Mouse (Mus musculus): ENCODE data around the gene Spata31d1a. TPM values are rescaled to one million over a fixed set of nuclear protein-coding genes. Genes with fewer than 3 reads are reported as not detected.
"Not testable (repeated sequence)": the region's sequence is repeated elsewhere in the genome, so short reads cannot be mapped to it uniquely, and the experiment has no call there.

Gene Spata31d1a
- total and polyA plus RNA-seq, 3 experiments = 0.14 TPM; not detected in 2

DNA sequence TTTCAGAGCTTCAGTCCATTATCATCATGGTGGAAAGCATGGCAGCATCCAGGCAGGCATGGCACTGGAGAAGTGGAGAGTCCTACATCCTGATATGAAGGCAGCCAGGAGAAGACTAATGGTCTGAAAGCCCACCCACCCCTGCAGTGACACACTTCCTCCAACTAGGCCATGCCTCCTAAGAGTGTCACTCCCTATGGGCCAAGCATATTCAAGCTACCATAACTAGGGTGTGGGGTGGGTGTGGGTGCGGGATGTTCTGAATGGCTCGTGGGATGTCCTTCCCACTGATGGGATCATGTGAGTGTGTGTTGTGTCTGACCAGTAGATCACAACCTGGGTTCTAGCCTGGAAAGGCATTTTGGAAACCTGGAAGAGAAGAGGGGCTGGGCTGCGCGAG, 23.8 kb upstream of the Spata31d1a start:
- H3K36me3 ChIP-seq (ENCODE audit: control insufficient read depth, insufficient read depth, low read length) = no peaks in the 10 kb centered on the region
- H3K79me2 ChIP-seq (replicated peaks; ENCODE audit: control insufficient read depth, insufficient read depth, low read length) = no peaks in the 10 kb centered on the region
- 70% methylated on average over 4 of the region's 4 CpGs for WGBS

DNA sequence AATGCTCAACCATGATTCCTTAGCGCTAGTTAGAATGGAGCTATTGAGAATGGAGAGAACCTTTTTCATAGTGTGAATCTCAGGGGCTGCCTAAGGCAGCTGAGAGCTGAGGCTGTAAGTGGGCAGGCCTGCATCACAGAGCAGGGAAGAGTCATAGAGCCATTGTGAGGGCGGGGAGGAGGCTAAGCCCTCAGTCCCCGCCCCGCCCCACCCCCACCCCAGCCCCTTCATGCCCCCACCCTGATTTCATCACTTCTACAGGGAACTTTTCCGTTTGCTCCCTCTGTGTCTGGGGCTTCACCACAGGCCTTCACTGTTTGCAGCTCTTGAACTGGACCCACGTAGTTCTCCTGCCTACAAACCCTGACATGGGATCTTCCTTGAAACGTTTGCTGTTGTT, 21.5 kb upstream of the Spata31d1a start, which contains the start of gene Spata31d1d:
Spata31d1d (minus strand) TSS at position 101 of the 400 bp plus-strand sequence.
- no peak within 1 kb of the TSS for H3K9ac ChIP-seq (ENCODE audit: low read depth, low read length)
- no peaks in the 10 kb centered on the region for H3K27me3 ChIP-seq (ENCODE audit: control insufficient read depth, insufficient read depth, low read length)
- TF ChIP-seq EP300 (IDR thresholded peaks at IDR 0.05; ENCODE audit: insufficient read depth, low read depth, low read length) = no peak
- TF ChIP-seq POLR2A (IDR thresholded peaks at IDR 0.05; ENCODE audit: insufficient read depth, low read depth, low read length) = no peak
- no peak for TF ChIP-seq CTCF (IDR thresholded peaks at IDR 0.05)
- H3K4me3 ChIP-seq = no peak within 1 kb of the TSS
- no peaks in the 10 kb centered on the region for H3K79me2 ChIP-seq (replicated peaks; ENCODE audit: control insufficient read depth, insufficient read depth, low read length)
- no peaks in the 10 kb centered on the region for H3K4me1 ChIP-seq (ENCODE audit: control insufficient read depth, insufficient read depth, low read length)
- intact Hi-C loops (cut with DNase I) = loop anchor here (5.0 kb wide), 1 partner anchor 659 kb away; no protein-coding TSS in a partner anchor
- 46% methylated on average over 7 of the region's 7 CpGs for WGBS
- no peak within 1 kb of the TSS for H3K27ac ChIP-seq
- DNase-seq = no peak
- no peaks in the 10 kb centered on the region for H3K36me3 ChIP-seq (ENCODE audit: control insufficient read depth, insufficient read depth, low read length)

More for the DNA sequence above, 23.8 kb upstream of the Spata31d1a start:
- H3K4me1 ChIP-seq (ENCODE audit: control insufficient read depth, insufficient read depth, low read length) = no peaks in the 10 kb centered on the region
- intact Hi-C loops (cut with DNase I) = loop anchor here (5.0 kb wide), 1 partner anchor 662 kb away; no protein-coding TSS in a partner anchor
- H3K27ac ChIP-seq = no peak overlapping the region
- no peaks in the 10 kb centered on the region for H3K27me3 ChIP-seq (ENCODE audit: control insufficient read depth, insufficient read depth, low read length)
- TF ChIP-seq EP300 (IDR thresholded peaks at IDR 0.05; ENCODE audit: insufficient read depth, low read depth, low read length) (no peak), CTCF (IDR thresholded peaks at IDR 0.05) (no peak), POLR2A (IDR thresholded peaks at IDR 0.05; ENCODE audit: insufficient read depth, low read depth, low read length) (no peak)
- no peak overlapping the region for H3K9ac ChIP-seq (ENCODE audit: low read depth, low read length)
- H3K4me3 ChIP-seq = no peak overlapping the region
- no peak for DNase-seq

DNA sequence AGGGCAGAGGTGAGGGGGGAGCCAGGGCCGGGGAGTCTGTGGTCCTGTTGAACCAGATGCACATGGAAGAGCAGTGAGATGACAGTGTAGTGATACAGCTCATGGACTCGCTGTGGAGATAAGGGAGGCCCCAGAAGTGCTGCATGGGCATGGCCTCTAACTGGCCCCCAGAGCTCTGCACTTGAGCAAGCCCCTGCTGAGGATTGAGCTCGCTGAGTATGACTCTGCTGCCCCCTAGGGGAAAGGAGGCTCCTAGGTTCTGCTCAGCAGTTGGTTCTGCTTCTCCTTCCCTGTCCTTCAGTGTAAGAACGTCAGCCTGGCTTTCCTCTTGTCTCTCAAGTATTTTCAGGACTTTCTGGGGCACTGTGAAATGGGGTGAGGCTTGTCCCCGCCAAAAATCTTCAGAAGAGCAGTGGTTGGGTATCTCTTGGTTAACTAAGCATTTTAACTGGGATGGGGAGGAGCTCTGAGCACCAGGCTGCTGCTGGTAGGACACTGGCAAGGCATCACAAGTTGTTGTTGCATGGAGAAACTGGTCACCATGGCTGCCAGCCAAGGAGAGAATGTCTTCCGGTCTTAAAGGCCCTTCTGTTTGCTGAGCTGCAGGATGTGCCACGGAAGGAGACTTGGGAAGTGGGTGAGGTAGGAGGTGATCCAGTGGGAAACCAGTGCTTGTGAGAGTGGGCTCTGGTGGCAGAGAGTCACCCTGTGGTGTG, 18.4 kb upstream of the Spata31d1a start:
- peak; percentile 77 to 79 for DNase-seq
- H3K79me2 ChIP-seq (replicated peaks; ENCODE audit: control insufficient read depth, insufficient read depth, low read length) = no peaks in the 10 kb centered on the region
- TF ChIP-seq CTCF (IDR thresholded peaks at IDR 0.05) (no peak; the same call in 1 of the 2 replicates), POLR2A (IDR thresholded peaks at IDR 0.05; ENCODE audit: insufficient read depth, low read depth, low read length) (no peak), EP300 (IDR thresholded peaks at IDR 0.05; ENCODE audit: insufficient read depth, low read depth, low read length) (peak; percentile 89)
- H3K27ac ChIP-seq = no peak overlapping the region
- no peaks in the 10 kb centered on the region for H3K36me3 ChIP-seq (ENCODE audit: control insufficient read depth, insufficient read depth, low read length)
- H3K9ac ChIP-seq (ENCODE audit: low read depth, low read length) = no peak overlapping the region
- WGBS = 14% methylated on average over 7 of the region's 7 CpGs
- H3K27me3 ChIP-seq (ENCODE audit: control insufficient read depth, insufficient read depth, low read length) = no peaks in the 10 kb centered on the region
- intact Hi-C loops (cut with DNase I) = loop anchor here (5.0 kb wide), 4 partner anchors 81 to 1091 kb away; no protein-coding TSS in a partner anchor
- H3K4me1 ChIP-seq (ENCODE audit: control insufficient read depth, insufficient read depth, low read length) = no peaks in the 10 kb centered on the region
- H3K4me3 ChIP-seq = no peak overlapping the region

DNA sequence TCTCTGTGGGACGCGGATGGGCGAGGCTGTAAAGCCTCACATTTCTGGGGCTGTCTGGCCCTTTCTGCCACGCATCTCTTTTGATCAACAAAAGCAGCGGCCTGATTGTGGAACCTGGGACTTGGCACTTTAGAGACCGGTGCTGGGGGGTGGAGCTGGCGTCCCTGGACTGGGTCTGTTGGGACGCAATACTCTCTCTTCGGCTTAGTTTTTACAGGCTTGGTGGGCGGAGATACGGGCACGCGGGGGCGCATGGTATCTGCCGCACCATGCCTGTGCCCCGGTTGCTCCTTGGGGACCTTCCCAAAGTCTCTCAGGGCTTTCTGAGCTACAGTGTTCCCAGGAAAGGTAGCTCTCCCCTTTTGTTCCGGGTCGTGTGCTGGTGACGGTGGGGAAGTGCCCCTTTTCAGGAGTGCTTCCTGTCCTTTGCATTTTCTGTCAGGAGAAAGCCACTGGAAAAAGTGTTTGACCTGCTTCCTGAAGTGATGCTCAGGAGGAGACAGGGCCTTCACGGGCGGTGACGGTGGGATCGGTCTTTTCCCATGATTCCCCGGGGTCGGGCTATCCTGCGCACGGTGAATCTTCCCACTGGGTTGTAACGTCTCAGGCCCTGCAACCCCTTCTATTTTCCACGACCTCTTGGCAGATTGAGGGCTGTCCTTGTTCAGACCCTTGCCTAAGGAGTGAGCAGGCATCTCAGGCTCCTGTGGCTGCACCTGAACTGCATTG, 16.2 kb upstream of the Spata31d1a start:
- Histone ChIP-seq H3K79me2 (replicated peaks; ENCODE audit: control insufficient read depth, insufficient read depth, low read length) (no peaks in the 10 kb centered on the region), H3K9ac (ENCODE audit: low read depth, low read length) (peak overlapping the region; percentile 11; the same call in 1 of the 2 replicates), H3K27me3 (ENCODE audit: control insufficient read depth, insufficient read depth, low read length) (no peaks in the 10 kb centered on the region), H3K27ac (no peak overlapping the region), H3K4me1 (ENCODE audit: control insufficient read depth, insufficient read depth, low read length) (no peaks in the 10 kb centered on the region), H3K4me3 (no peak overlapping the region), H3K36me3 (ENCODE audit: control insufficient read depth, insufficient read depth, low read length) (no peaks in the 10 kb centered on the region)
- WGBS = 28% methylated on average over 29 of the region's 29 CpGs
- no peak for DNase-seq
- intact Hi-C loops (cut with DNase I) = loop anchor here (5.0 kb wide), 4 partner anchors 79 to 1089 kb away; no protein-coding TSS in a partner anchor
- TF ChIP-seq CTCF (IDR thresholded peaks at IDR 0.05) (no peak), POLR2A (IDR thresholded peaks at IDR 0.05; ENCODE audit: insufficient read depth, low read depth, low read length) (no peak), EP300 (IDR thresholded peaks at IDR 0.05; ENCODE audit: insufficient read depth, low read depth, low read length) (no peak)

DNA sequence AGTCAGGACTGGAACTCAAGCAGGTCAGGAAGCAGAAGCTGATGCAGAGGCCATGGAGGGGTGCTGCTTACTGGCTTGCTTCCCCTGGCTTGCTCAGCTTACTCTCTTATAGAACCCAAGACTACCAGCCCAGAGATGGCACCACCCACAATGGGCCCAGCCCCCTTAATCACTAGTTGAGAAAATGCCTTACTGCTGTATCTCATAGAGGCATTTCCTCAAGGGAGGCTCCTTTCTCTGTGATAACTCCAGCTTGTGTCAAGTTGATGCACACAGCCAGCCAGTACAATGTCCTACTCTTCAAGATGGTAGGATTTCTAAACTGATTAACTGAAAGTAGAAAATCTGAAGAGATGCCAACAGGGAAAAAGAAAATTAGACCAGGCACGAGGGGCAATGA, 12.0 kb upstream of the Spata31d1a start:
- H3K4me3 ChIP-seq; H3K27me3 ChIP-seq (ENCODE audit: control insufficient read depth, insufficient read depth, low read length); H3K27ac ChIP-seq; intact Hi-C loops (cut with DNase I); H3K4me1 ChIP-seq (ENCODE audit: control insufficient read depth, insufficient read depth, low read length); H3K79me2 ChIP-seq (replicated peaks; ENCODE audit: control insufficient read depth, insufficient read depth, low read length); DNase-seq; H3K9ac ChIP-seq (ENCODE audit: low read depth, low read length); H3K36me3 ChIP-seq (ENCODE audit: control insufficient read depth, insufficient read depth, low read length): not testable (repeated sequence)
- 94% methylated on average over 1 of the region's 1 CpGs for WGBS

DNA sequence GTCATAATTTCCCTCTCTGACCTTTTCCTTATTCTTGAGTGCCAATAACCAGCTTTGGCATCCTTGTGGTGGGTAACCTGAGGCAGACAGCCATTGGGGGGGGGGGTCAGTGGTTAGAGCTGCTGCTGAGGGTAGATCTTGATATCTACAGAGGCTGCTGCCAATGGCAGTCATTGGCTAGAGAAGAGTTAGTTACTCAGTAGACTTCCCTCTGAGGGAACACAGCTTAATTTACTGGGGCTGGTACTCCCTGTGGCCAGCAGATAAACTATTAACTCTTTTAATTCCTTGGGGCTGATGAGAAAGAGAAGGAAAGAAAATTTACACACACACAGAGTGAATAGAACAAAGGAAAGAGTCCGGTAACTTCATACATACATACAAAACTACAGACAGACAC, 9.3 kb upstream of the Spata31d1a start:
- no peak for DNase-seq
- Histone ChIP-seq H3K9ac (ENCODE audit: low read depth, low read length) (no peak overlapping the region), H3K4me3 (no peak overlapping the region), H3K36me3 (ENCODE audit: control insufficient read depth, insufficient read depth, low read length) (no peaks in the 10 kb centered on the region), H3K27me3 (ENCODE audit: control insufficient read depth, insufficient read depth, low read length) (no peaks in the 10 kb centered on the region), H3K79me2 (replicated peaks; ENCODE audit: control insufficient read depth, insufficient read depth, low read length) (no peaks in the 10 kb centered on the region), H3K27ac (peak overlapping the region; percentile 15), H3K4me1 (ENCODE audit: control insufficient read depth, insufficient read depth, low read length) (no peaks in the 10 kb centered on the region)
- TF ChIP-seq POLR2A (IDR thresholded peaks at IDR 0.05; ENCODE audit: insufficient read depth, low read depth, low read length) (no peak), EP300 (IDR thresholded peaks at IDR 0.05; ENCODE audit: insufficient read depth, low read depth, low read length) (no peak), CTCF (IDR thresholded peaks at IDR 0.05) (no peak)
- 87% methylated on average over 1 of the region's 1 CpGs for WGBS
- intact Hi-C loops (cut with DNase I) = no loop called here

DNA sequence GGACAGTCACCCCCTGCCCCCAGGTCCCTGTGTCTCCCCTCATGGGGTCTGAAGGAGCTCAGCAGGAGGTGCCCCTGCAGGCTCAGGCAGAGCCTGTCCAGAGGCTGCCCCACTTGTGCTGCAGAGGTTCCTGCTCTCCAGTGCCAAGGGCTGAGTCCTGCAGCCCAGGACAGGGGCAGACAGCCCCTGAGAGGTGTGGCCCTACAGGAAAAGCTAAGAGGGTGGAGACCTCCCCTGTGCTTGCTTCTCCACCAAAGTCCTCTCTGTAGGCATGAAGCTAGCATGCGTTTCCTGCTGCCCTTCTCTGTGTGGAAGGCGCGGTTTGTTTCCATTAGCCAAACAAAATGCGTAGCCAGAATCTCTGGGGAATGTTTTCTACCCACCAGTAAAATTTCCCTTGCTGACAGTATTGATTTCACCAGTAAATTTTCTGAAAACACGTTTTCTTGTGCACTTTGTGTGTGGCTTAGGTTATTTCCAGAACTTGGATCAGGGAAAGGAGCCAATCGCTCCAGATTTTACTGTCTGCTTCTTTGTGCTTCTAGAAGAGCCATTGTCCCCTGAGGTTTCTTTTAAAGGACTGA, 8.8 kb upstream of the Spata31d1a start:
- H3K9ac ChIP-seq (ENCODE audit: low read depth, low read length); H3K36me3 ChIP-seq (ENCODE audit: control insufficient read depth, insufficient read depth, low read length); H3K27me3 ChIP-seq (ENCODE audit: control insufficient read depth, insufficient read depth, low read length); intact Hi-C loops (cut with DNase I); H3K4me1 ChIP-seq (ENCODE audit: control insufficient read depth, insufficient read depth, low read length); H3K79me2 ChIP-seq (replicated peaks; ENCODE audit: control insufficient read depth, insufficient read depth, low read length); H3K4me3 ChIP-seq: not testable (repeated sequence)
- peak overlapping the region; percentile 15 for H3K27ac ChIP-seq
- WGBS = 15% methylated on average over 6 of the region's 6 CpGs
- DNase-seq = peak in 1 of 2 experiments; percentile 48

Data from heart, adult 2 months (tissue).